Mouse (Mus musculus) cerebellum, adult 9-10 months (tissue): ENCODE measurements around the gene Hist1h2ah.
"Not testable (repeated sequence)": the region's sequence is repeated elsewhere in the genome, so short reads cannot be mapped to it uniquely, and the experiment has no call there.

Experiments
- DNase-seq: peaks from one replicate; pipeline ENCODE4 v3.0.0; 2022

Gene Hist1h2ah

GRCm38 (mm10) chr13:22035267-22036148 is at the start of gene Hist1h2ah, which contains the start of gene Hist1h2bk:
TSS of gene Hist1h2ah (minus strand) at chr13:22035568.
TSS of gene Hist1h2bk (plus strand) at chr13:22035870.
- DNase-seq: peak; percentile 94

GRCm38 (mm10) chr13:22084140-22084539 is 48.8 kb upstream of the Hist1h2ah start, which contains the start of gene Vmn1r188:
TSS of gene Vmn1r188 (plus strand) at chr13:22084440.
- not testable (repeated sequence) for DNase-seq

GRCm38 (mm10) chr13:22063468-22063867 is 28.1 kb upstream of the Hist1h2ah start:
- DNase-seq: no peak

DNA sequence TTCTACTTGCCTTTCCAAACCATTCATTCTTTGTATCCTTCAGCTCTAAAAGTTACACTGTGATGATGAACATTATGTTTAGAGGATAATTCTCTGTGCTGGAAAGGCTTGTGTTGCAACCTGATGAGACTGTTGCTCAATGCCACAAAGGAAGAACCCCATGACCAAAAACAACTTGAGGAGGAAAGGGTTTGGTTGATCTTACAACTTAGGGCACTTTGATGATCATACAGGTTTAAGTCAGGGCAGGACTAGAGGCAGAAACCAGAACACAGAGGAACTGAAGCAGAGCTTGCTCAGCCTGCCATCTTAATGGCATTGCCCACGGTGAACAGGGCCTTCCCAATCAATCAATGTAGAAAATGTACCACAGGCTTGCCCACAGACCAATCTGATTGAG is 26.1 kb upstream of the Hist1h2ah start:
- no peak for DNase-seq

- DNase-seq: no peak
Measured at GRCm38 (mm10) chr13:22053754-22054153, 18.4 kb upstream of the Hist1h2ah start.

- DNase-seq: no peak
Measured at GRCm38 (mm10) chr13:22051523-22051859, 16.1 kb upstream of the Hist1h2ah start.

DNA sequence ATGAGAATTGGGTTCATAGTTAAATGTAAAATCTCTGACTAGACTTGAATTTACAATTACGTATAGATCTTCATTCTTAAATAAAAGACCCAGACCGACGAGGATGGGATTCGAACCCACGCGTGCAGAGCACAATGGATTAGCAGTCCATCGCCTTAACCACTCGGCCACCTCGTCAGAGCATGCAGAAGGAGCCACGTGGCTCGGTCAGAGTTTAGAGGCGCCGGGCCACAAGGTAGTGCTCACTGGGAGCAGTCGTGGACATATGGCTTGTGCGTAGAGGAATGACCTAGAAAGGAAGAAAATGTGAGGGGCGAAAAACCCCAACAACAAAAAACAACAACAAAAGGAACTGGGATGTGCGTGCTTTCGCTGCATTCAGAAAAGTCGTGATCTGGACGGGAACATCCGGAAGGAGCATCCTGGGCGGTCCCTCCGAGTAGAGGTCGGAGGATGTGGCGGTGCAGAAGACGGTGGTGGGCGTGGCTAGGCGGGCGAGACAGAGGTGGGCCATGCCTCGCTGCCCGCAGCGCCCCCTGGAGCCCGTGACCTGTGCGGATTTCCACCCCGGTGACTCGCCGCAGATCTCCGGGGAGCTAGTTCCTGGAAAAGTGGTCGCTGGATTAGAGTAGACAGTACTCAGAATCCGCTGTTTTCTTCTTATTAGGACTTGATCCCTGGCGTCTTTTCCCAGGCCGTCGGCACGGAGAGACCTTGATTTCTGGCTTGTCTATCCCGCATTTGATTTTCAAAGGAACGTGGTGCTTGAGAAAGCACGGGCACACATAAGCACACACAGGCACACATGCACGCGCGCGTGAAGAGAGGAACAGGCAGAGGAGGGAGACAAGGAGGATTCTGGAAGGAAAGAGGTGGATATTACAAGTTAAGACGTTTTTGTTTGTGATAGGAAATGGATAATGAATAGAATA is 15.5 kb upstream of the Hist1h2ah start:
- DNase-seq: peak; percentile 73

DNA sequence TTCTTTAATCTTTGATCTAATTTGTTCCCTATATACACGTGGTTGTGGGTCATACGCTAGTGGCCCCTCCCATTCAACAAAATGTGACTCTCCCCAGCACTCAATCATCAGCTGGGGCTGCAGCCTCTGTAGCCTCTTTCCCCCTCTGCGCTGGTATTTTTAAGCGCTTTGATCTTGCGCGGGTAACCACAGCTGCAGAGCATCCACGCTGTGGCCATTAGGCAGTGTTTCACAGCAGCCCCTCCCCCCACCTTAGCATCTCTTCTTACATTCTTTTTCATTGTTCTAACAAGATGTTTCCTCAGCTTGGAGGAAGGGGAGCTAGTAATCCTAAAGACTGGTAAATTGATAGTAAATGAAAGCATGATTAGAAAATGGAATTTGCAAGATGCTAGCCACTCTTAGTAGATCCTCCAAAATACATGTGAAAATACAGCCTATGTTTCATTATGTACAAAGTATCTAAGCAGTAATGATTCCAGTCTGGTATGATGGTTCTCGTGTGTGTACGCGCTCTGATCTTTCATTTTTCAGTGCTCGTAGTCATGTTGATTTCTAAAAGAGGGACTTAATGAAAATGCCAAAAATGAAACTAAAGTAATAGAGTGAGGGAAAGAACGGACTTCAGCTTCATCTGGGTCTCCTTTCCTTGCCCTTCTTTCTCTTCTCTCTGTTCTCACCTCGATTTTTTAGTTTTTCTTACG is 14.5 kb upstream of the Hist1h2ah start:
- DNase-seq: peak; percentile 23

DNA sequence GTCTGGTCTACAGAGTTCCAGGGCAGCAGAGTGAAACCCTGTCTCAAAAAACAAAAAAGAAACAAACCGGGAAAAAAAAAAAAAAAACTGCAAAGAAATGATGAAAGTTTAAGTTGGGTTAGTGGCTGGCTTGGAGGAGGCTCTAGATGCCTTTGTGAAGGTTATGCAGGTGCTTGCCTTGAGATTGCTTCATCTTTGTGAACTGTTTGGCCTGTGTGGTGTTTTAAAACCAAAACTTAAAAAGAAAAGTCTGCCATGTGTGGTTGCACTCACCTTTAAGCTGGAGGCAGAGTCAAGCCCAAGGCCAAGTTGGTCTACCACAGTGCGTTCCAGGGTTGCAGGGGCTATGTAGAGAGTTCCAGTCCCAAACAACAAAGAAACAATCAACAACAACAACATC is 13.7 kb upstream of the Hist1h2ah start:
- DNase-seq: peak; percentile 1

GRCm38 (mm10) chr13:22045311-22045710 is 9.9 kb upstream of the Hist1h2ah start:
- peak; percentile 10 for DNase-seq

- peak; percentile 40 for DNase-seq
Measured at GRCm38 (mm10) chr13:22044432-22045155, 9.2 kb upstream of the Hist1h2ah start.

- peak; percentile 76 for DNase-seq
Measured at GRCm38 (mm10) chr13:22043503-22044431, 8.4 kb upstream of the Hist1h2ah start.

DNA sequence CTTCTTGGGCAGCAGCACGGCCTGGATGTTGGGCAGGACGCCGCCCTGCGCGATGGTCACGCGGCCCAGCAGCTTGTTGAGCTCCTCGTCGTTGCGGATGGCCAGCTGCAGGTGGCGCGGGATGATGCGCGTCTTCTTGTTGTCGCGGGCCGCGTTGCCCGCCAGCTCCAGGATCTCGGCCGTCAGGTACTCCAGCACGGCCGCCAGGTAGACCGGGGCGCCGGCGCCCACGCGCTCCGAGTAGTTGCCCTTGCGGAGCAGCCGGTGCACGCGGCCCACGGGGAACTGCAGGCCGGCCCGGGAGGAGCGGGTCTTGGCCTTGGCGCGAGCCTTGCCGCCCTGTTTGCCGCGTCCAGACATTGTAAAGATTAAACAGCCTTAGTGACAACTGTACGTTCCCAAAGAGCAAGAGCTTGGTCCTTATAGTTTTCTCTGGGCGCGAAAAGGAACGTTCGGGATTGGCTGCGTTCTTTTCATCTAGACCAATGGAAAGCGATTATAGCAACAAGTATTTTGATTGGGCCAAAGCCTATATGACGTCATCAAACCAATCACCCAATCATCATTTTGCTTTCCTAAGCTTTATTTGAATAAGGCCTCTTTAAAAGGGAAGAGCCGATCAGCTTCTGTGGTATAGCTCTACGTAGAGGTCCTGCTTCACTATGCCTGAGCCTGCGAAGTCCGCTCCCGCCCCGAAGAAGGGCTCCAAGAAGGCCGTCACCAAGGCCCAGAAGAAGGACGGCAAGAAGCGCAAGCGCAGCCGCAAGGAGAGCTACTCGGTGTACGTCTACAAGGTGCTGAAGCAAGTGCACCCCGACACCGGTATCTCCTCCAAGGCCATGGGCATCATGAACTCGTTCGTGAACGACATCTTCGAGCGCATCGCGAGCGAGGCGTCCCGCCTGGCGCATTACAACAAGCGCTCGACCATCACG is 7.5 kb upstream of the Hist1h2ah start, which contains the start of the genes Hist1h2ag and Hist1h2bj:
Gene Hist1h2ag (minus strand): TSS at position 377 of the 935 bp plus-strand sequence.
Gene Hist1h2bj (plus strand): TSS at position 647 of the 935 bp plus-strand sequence.
- peak; percentile 99 for DNase-seq

DNA sequence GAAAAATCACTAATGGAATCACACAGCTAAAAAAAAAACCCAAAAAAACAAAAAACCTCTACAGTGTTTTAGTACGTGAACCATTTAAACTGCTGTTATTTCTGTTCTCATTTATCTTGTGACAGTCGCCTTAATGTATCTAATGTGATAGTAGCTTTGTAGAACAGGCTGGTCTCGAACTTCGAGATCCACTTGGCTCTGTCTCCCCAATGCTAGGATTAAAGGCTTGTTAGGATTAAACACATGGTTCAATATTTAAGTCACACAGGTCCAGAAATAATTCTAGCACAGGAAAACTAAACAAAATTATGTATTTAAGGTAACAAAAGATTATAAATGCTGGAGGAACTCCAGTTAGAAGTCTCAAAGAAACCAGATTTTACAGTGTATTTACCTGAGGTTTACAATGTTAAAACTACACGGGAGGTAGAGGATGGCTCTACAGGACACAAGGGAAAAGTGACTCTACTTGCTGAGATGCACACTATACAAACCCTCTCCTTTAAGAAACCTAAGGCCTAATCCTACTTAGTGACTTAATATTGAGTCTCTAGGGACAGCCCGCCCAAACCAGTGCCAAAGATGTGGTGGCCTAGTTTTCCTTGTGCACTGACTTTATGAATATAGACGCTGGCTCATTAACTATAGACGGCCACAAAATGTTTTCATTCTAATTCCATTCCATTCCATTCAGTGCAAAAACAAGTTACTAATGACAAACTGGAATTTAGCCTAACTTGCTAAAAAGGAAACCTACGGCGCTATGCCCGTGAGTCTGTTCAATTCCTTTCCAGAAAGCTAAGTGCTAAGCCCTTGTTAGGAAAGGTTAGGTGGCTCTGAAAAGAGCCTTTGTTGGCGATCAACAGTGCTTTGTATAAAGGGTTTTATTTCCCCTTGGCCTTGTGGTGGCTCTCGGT is 6.5 kb upstream of the Hist1h2ah start:
- peak; percentile 56 for DNase-seq

DNA sequence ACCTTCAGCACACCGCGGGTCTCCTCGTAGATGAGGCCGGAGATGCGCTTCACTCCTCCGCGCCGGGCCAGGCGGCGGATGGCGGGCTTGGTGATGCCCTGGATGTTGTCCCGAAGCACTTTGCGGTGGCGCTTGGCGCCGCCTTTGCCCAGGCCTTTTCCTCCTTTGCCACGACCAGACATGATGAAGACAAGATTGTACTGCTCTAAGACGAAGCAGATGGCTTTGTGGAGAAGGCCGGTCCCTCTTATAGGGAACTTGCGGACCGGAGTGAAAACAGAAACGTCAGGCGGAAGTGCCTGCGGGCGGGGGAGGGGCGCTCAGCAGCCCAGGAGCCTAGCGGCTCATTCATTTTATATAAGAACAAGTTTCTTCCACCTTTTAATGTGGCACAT is 5.8 kb upstream of the Hist1h2ah start, which contains the start of gene Hist1h4i:
Gene Hist1h4i (minus strand): TSS at position 221 of the 395 bp plus-strand sequence.
- peak; percentile 98 for DNase-seq

DNA sequence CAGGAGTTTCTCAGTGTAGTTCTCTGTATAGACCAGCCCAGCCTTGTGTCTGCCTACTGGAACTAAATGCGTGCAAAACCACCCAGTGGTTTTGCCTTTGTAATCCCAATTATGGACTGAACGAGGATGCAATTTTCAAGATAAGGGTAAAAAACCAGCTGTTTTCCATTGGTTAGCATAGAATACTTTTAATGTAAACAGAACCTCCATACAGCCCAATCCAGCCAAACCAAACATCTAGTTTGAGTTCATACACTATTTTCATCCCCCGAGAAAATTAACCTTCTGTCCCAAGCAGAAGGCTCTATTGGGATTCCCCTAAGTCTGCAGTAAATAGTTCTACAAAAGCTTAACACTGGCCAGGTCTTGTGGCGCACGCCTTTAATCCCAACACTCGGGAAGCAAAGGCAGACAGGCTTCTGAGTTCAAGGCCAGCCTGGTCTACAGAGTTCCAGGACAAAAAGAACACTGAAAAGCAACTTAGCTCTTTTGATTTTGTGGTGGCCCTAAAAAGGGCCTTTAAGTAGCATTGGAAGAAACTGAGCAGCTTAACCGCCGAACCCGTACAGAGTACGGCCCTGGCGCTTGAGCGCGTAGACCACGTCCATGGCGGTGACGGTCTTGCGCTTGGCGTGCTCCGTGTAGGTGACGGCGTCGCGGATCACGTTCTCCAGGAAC is 5.2 kb upstream of the Hist1h2ah start:
- no peak for DNase-seq

GRCm38 (mm10) chr13:22039951-22040463 is 4.6 kb upstream of the Hist1h2ah start:
- no peak for DNase-seq
